Mouse (Mus musculus): ENCODE measurements around the gene Ssty1. TPM values are rescaled to one million over a fixed set of nuclear protein-coding genes. Genes with fewer than 3 reads are reported as not detected.
"Not testable (repeated sequence)": the region's sequence is repeated elsewhere in the genome, so short reads cannot be mapped to it uniquely, and the experiment has no call there.

Ssty1 gene
- polyA plus RNA-seq (2015; fragmentation: Nextera tagmentation; extraction: Ambion mirVana): not detected in 2 replicates

GRCm38 (mm10) chrY:18088816-18089215, at the start of gene Ssty1:
Gene Ssty1 (plus strand): TSS chrY:18089116.
- H3K9ac ChIP-seq; H3K9me3 ChIP-seq; H3K36me3 ChIP-seq; H3K4me2 ChIP-seq; ATAC-seq (ENCODE audit: low FRiP score); H3K4me1 ChIP-seq (replicated peaks); H3K27me3 ChIP-seq; H3K27ac ChIP-seq; H3K4me3 ChIP-seq: not testable (repeated sequence)

GRCm38 (mm10) chrY:18061712-18062111, 27.2 kb upstream of the Ssty1 start, which contains the start of gene Gm21764:
Gene Gm21764 (minus strand): TSS chrY:18061812.
- not testable (repeated sequence) for ATAC-seq (ENCODE audit: low FRiP score); H3K27me3 ChIP-seq

More at GRCm38 (mm10) chrY:18061712-18062111, 27.2 kb upstream of the Ssty1 start, which contains the start of gene Gm21764:
- H3K4me2 ChIP-seq; H3K4me3 ChIP-seq; H3K4me1 ChIP-seq (replicated peaks); H3K9me3 ChIP-seq; H3K9ac ChIP-seq; H3K27ac ChIP-seq; H3K36me3 ChIP-seq: not testable (repeated sequence)
- WGBS: no CpG with 5 or more reads among the region's 3 CpGs

Other genes with a start within 250 kb of the Ssty1 start
- gene Gm21904, start 242.8 kb upstream of the Ssty1 start, polyA plus RNA-seq (2015; fragmentation: Nextera tagmentation; extraction: Ambion mirVana): not detected in 2 replicates
- gene Gm20772, start 214.4 kb upstream of the Ssty1 start, polyA plus RNA-seq (2015; fragmentation: Nextera tagmentation; extraction: Ambion mirVana): not detected in 2 replicates
- not detected in 2 replicates for gene Gm20831, start 214.4 kb upstream of the Ssty1 start, polyA plus RNA-seq (2015; fragmentation: Nextera tagmentation; extraction: Ambion mirVana)
- gene Srsy, start 151.8 kb upstream of the Ssty1 start, polyA plus RNA-seq (2015; fragmentation: Nextera tagmentation; extraction: Ambion mirVana): not detected in 2 replicates
- not detected in 2 replicates for gene Gm21764, start 27.3 kb upstream of the Ssty1 start, polyA plus RNA-seq (2015; fragmentation: Nextera tagmentation; extraction: Ambion mirVana)

Measured in hindbrain, embryonic 13.5 days (tissue).